Mouse (Mus musculus): Measurements from ENCODE around the gene Ace3.

The Ace3 gene

DNA sequence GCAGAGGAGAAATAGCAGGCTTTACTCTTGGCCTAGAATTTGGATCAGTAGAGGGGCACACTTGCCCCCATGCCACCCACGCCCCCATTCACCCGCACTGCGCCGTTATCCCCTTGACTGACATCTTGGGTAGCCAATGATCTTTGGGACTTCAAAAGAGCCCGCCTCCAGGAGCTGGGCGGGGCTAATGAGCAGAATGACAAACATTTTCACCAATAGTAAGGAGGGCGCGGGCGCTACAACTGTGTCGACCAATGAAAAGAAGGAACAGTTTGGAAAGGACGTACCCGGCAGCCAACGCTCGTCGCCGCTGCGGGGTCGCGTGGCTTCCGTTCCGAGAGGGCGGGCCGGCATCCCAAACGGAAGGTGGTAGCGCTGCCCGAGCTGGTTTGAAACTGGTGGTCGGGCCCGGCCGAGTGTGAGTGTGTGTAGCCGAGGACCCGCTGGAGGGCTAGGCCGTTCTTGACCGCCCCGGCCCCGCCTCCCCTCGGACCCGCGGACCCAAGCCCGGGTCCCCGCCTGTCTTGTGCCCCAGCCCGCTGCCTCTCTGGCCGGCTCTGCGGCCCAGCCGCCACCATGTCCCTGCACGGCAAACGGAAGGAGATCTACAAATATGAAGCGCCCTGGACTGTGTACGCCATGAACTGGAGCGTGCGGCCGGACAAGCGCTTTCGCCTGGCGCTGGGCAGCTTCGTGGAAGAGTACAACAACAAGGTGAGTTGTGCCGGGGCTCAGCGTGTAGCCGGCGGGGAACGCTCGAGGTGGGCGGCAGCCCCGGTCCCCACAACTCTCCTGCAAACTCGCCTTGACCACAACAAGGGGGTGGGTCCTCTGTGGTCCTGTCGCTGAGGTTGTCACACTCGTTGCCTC, 42.3 kb downstream of the Ace3 start, which contains the start of gene Dcaf7:
Gene Dcaf7, plus strand, starts transcription at position 325 of the 870 bp plus-strand sequence.
- DNase-seq (ENCODE audit: low read depth in 1 of 2, low spot score in 2 of 2) = peak; percentile 90 to 95

- DNase-seq (ENCODE audit: low read depth in 1 of 2, low spot score in 2 of 2) = no peak
Observed at GRCm38 (mm10) chr11:106037418-106037751, 42.9 kb downstream of the Ace3 start.

DNA sequence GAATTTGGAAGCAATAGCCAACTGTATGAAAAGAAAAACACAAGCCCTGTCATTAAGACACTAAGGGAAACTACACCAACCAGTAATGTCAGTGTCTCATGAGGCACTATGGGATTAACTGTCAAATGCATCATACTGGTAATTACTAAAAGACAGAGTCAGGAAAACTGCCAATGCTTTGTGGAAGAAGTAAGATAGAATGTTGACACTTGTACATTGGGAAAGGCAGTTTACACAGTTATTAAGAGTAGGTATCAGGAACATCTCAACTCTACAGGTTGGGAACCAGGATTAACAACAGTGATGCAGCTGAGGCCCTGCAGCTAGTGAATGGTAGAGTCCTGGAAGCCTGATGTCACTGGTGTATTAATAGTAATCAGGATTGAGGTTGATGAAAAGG, 49.9 kb downstream of the Ace3 start:
- DNase-seq (ENCODE audit: low read depth in 1 of 2, low spot score in 2 of 2) = no peak

DNA sequence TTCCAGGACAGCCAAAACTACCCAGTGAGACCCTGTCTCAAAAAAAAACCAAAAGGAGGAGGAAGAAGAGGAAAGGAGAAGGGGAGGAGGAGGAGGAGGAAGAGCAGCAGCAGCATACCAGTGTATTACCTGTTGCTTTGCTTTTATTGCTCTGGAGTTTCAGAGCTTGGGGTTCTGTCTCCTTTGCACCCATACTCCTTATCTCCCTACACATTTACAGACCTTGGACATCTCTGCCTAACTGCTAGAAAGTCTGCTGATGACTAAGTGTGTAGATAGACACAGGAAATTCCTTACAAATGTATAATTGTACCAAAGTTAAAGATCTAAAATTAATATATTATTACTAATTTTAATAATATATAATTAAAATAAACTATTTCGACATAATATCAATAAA, 50.8 kb downstream of the Ace3 start:
- DNase-seq (ENCODE audit: low read depth in 1 of 2, low spot score in 2 of 2) = no peak

DNA sequence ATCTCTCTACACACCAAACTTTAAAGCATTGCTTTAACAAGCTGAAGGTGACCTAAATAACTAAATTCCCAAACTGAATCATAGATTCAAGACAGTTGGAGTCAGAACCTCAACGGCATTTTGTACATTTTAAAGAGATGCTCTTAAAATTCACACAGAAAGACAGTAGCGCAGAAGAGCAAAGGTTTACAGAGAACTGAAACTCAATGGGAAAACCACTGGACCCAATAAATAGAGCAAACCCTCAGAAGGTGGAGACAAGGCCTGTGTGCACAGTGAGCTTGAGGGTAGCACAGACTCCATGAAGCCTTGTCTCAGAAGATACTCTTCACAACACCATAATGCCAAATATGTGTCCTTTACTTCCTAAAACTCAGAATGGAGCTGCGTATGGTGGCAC, 51.3 kb downstream of the Ace3 start:
- no peak for DNase-seq (ENCODE audit: low read depth in 1 of 2, low spot score in 2 of 2)

- no peak for DNase-seq (ENCODE audit: low read depth in 1 of 2, low spot score in 2 of 2)
Observed at GRCm38 (mm10) chr11:106046584-106046983, 52.1 kb downstream of the Ace3 start.

DNA sequence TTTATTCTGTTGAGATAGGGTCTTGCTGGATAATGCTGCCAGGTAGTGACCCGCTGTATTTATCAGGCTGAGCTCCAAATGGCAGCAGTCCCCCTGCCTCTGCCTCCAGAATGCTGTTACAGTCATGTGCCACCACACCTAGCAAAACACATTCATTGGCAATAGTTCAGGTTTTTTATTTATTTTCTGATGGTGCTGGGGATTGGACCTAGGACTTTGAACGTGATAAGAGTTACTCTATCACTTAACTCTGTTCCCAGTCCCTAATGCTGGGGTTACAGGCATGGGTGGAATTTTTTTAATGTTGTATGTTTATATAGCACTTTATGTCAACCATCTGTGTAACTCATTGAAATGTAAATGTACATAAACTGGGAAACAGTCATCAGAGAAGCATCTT, 59.4 kb downstream of the Ace3 start:
- no peak for DNase-seq (ENCODE audit: low read depth in 1 of 2, low spot score in 2 of 2)

- DNase-seq (ENCODE audit: low read depth in 1 of 2, low spot score in 2 of 2) = no peak
Observed at GRCm38 (mm10) chr11:106054600-106054999, 60.1 kb downstream of the Ace3 start.

Data from monocyte, adult 2 months (primary cell).